Mouse (Mus musculus) midbrain, embryonic 12.5 days (tissue): ENCODE measurements around the gene Glis2. TPM values are rescaled to one million over a fixed set of nuclear protein-coding genes. Genes with fewer than 3 reads are reported as not detected.

Experiments used
- ATAC-seq: fragments of 200-750 bp; cut with Nextera tagmentation; 2 replicates; pipeline ENCODE4 v1.8.0; 2017; ENCODE audit warnings: low read depth, moderate TSS enrichment, moderate library complexity; ENCODE audit not compliant: low FRiP score
- H3K27ac ChIP-seq: fragments of 300-500 bp; sonication (generic); replicated peaks from 2 replicates; pipeline ENCODE4 v1.5.1; 2016; ENCODE audit warnings: mild to moderate bottlenecking
- H3K27me3 ChIP-seq: fragments of 300-500 bp; sonication (generic); 2 replicates; pipeline ENCODE4 v1.6.1; 2016; ENCODE audit warnings: mild to moderate bottlenecking
- H3K36me3 ChIP-seq: fragments of 300-500 bp; sonication (generic); 2 replicates; pipeline ENCODE4 v1.6.1; 2016
- H3K4me1 ChIP-seq: fragments of 300-500 bp; sonication (generic); 2 replicates; pipeline ENCODE4 v1.6.1; 2016
- H3K4me2 ChIP-seq: fragments of 300-500 bp; sonication (generic); replicated peaks from 2 replicates; pipeline ENCODE4 v1.6.1; 2016; ENCODE audit warnings: mild to moderate bottlenecking, moderate library complexity
- H3K4me3 ChIP-seq: fragments of 300-500 bp; sonication (generic); 2 replicates; pipeline ENCODE4 v1.5.1; 2016; ENCODE audit warnings: mild to moderate bottlenecking
- H3K9ac ChIP-seq: fragments of 300-500 bp; sonication (generic); replicated peaks from 2 replicates; pipeline ENCODE4 v1.6.1; 2016; ENCODE audit warnings: mild to moderate bottlenecking, moderate library complexity
- H3K9me3 ChIP-seq: fragments of 300-500 bp; sonication (generic); 2 replicates; pipeline ENCODE4 v1.6.1; 2016; ENCODE audit warnings: mild to moderate bottlenecking
- WGBS: fragments of 180-500 bp; shearing (Covaris S2); methylation state at CpG from one replicate; pipeline ENCODE4 v1.1.7; 2016; 5-methylcytosine and 5-hydroxymethylcytosine counted together
- polyA plus RNA-seq: library from polyadenylated mRNA; unstranded; fragments of >200 nt; fragmentation: Nextera tagmentation; extraction: Ambion mirVana; gene quantifications from 2 replicates; pipeline ENCODE4 v1.2.1, GENCODE M21; 2016

Glis2 gene
- polyA plus RNA-seq, 1 experiment from 2014 or later: 28.2 TPM

GRCm38 (mm10) chr16:4629950-4630349 is 35.4 kb downstream of the Glis2 start:
- ATAC-seq: peak; percentile 17; the same call in 1 of the 2 replicates
- H3K27ac ChIP-seq: no peak overlapping the region
- no peak overlapping the region for H3K9ac ChIP-seq
- H3K27me3 ChIP-seq: no peaks in the 10 kb centered on the region
- 22% methylated on average over 6 of the region's 6 CpGs for WGBS
- H3K9me3 ChIP-seq: no peaks in the 10 kb centered on the region
- H3K4me3 ChIP-seq: no peak overlapping the region
- no peak overlapping the region for H3K4me2 ChIP-seq
- H3K36me3 ChIP-seq: peaks cover 20% of the 10 kb centered on the region; the same call in 1 of the 2 replicates
- no peaks in the 10 kb centered on the region for H3K4me1 ChIP-seq

- H3K4me2 ChIP-seq: no peak overlapping the region
- H3K9ac ChIP-seq: no peak overlapping the region
- H3K27me3 ChIP-seq: no peaks in the 10 kb centered on the region
- H3K4me1 ChIP-seq: no peaks in the 10 kb centered on the region
- H3K4me3 ChIP-seq: no peak overlapping the region
- 51% methylated on average over 7 of the region's 7 CpGs for WGBS
- no peaks in the 10 kb centered on the region for H3K9me3 ChIP-seq
- H3K36me3 ChIP-seq: peaks cover 18% of the 10 kb centered on the region; the same call in 1 of the 2 replicates
- H3K27ac ChIP-seq: no peak overlapping the region
- ATAC-seq: no peak
Measured at GRCm38 (mm10) chr16:4632050-4632449, 37.5 kb downstream of the Glis2 start.

- no peak overlapping the region for H3K9ac ChIP-seq
- H3K27me3 ChIP-seq: no peaks in the 10 kb centered on the region
- H3K4me2 ChIP-seq: no peak overlapping the region
- H3K4me3 ChIP-seq: no peak overlapping the region
- no peaks in the 10 kb centered on the region for H3K9me3 ChIP-seq
- H3K36me3 ChIP-seq: 0 out of 2 replicates have a peak, but pooled peaks cover 8% of the 10 kb centered on the region
- 94% methylated on average over 3 of the region's 3 CpGs for WGBS
- no peaks in the 10 kb centered on the region for H3K4me1 ChIP-seq
- no peak overlapping the region for H3K27ac ChIP-seq
- ATAC-seq: no peak
Measured at GRCm38 (mm10) chr16:4633661-4634060, 39.1 kb downstream of the Glis2 start.

- no peak for ATAC-seq
- Histone ChIP-seq H3K9ac (no peak overlapping the region), H3K9me3 (no peaks in the 10 kb centered on the region), H3K4me1 (0 out of 2 replicates have a peak, but pooled peaks cover 5% of the 10 kb centered on the region), H3K4me3 (no peak overlapping the region), H3K36me3 (0 out of 2 replicates have a peak, but pooled peaks cover 8% of the 10 kb centered on the region), H3K4me2 (no peak overlapping the region), H3K27me3 (no peaks in the 10 kb centered on the region), H3K27ac (no peak overlapping the region)
- 83% methylated on average over 9 of the region's 9 CpGs for WGBS
Measured at GRCm38 (mm10) chr16:4634681-4635080, 40.2 kb downstream of the Glis2 start.

- Histone ChIP-seq H3K9me3 (no peaks in the 10 kb centered on the region), H3K4me3 (no peak overlapping the region), H3K4me2 (no peak overlapping the region), H3K27me3 (no peaks in the 10 kb centered on the region), H3K4me1 (peaks cover 14% of the 10 kb centered on the region), H3K27ac (no peak overlapping the region), H3K9ac (no peak overlapping the region), H3K36me3 (0 out of 2 replicates have a peak, but pooled peaks cover 8% of the 10 kb centered on the region)
- WGBS: 71% methylated on average over 4 of the region's 4 CpGs
- no peak for ATAC-seq
Measured at GRCm38 (mm10) chr16:4635760-4636159, 41.2 kb downstream of the Glis2 start.

GRCm38 (mm10) chr16:4638891-4639390 is 44.4 kb downstream of the Glis2 start:
- Histone ChIP-seq H3K27me3 (no peaks in the 10 kb centered on the region), H3K4me3 (no peak overlapping the region), H3K4me1 (peaks cover 44% of the 10 kb centered on the region), H3K27ac (no peak overlapping the region), H3K9ac (no peak overlapping the region), H3K9me3 (no peaks in the 10 kb centered on the region), H3K36me3 (no peaks in the 10 kb centered on the region), H3K4me2 (no peak overlapping the region)
- 85% methylated on average over 3 of the region's 3 CpGs for WGBS
- ATAC-seq: no peak

GRCm38 (mm10) chr16:4639831-4640237 is 45.3 kb downstream of the Glis2 start, which contains the start of the genes Vasn and Dnaja3:
TSS of gene Vasn (plus strand) at chr16:4639941.
TSS of gene Dnaja3 (plus strand) at chr16:4639989.
- H3K4me2 ChIP-seq: peak within 1 kb of the TSS; percentile 88
- peak within 1 kb of the TSS; percentile 62 for H3K9ac ChIP-seq
- H3K4me1 ChIP-seq: peaks cover 44% of the 10 kb centered on the region
- peak; percentile 98 for ATAC-seq
- no peaks in the 10 kb centered on the region for H3K27me3 ChIP-seq
- no peaks in the 10 kb centered on the region for H3K9me3 ChIP-seq
- peak within 1 kb of the TSS; percentile 56; the same call in 1 of the 2 replicates for H3K27ac ChIP-seq
- no peaks in the 10 kb centered on the region for H3K36me3 ChIP-seq
- H3K4me3 ChIP-seq: peak within 1 kb of the TSS; percentile 61
- under 1% methylated on average over 22 of the region's 22 CpGs for WGBS

GRCm38 (mm10) chr16:4640267-4641005 is 45.9 kb downstream of the Glis2 start:
- H3K4me3 ChIP-seq: peak overlapping the region; percentile 61
- H3K4me2 ChIP-seq: peak overlapping the region; percentile 88
- peaks cover 44% of the 10 kb centered on the region for H3K4me1 ChIP-seq
- H3K9ac ChIP-seq: peak overlapping the region; percentile 62
- no peaks in the 10 kb centered on the region for H3K36me3 ChIP-seq
- H3K27me3 ChIP-seq: no peaks in the 10 kb centered on the region
- ATAC-seq: no peak; the same call in 1 of the 2 replicates
- WGBS: 11% methylated on average over 17 of the region's 17 CpGs
- no peaks in the 10 kb centered on the region for H3K9me3 ChIP-seq
- H3K27ac ChIP-seq: peak overlapping the region; percentile 56; the same call in 1 of the 2 replicates

GRCm38 (mm10) chr16:4641119-4641838 is 46.8 kb downstream of the Glis2 start:
- H3K4me2 ChIP-seq: peak overlapping the region; percentile 88
- ATAC-seq: no peak
- H3K36me3 ChIP-seq: no peaks in the 10 kb centered on the region
- peaks cover 44% of the 10 kb centered on the region for H3K4me1 ChIP-seq
- no peaks in the 10 kb centered on the region for H3K27me3 ChIP-seq
- WGBS: 64% methylated on average over 3 of the region's 3 CpGs
- no peaks in the 10 kb centered on the region for H3K9me3 ChIP-seq
- peak overlapping the region; percentile 15; the same call in 1 of the 2 replicates for H3K27ac ChIP-seq
- H3K4me3 ChIP-seq: peak overlapping the region; percentile 61
- no peak overlapping the region for H3K9ac ChIP-seq

GRCm38 (mm10) chr16:4642190-4642589 is 47.7 kb downstream of the Glis2 start:
- Histone ChIP-seq H3K4me1 (peaks cover 44% of the 10 kb centered on the region), H3K36me3 (no peaks in the 10 kb centered on the region), H3K27ac (peak overlapping the region; percentile 7; the same call in 1 of the 2 replicates), H3K27me3 (no peaks in the 10 kb centered on the region), H3K4me3 (no peak overlapping the region), H3K9ac (no peak overlapping the region), H3K9me3 (no peaks in the 10 kb centered on the region), H3K4me2 (peak overlapping the region; percentile 15; the same call in 1 of the 2 replicates)
- no peak for ATAC-seq
- 42% methylated on average over 13 of the region's 13 CpGs for WGBS

- no peaks in the 10 kb centered on the region for H3K36me3 ChIP-seq
- H3K27me3 ChIP-seq: no peaks in the 10 kb centered on the region
- no peak for ATAC-seq
- H3K27ac ChIP-seq: 0 out of 2 replicates have a peak overlapping the region, but pooled peaks have one; percentile 7
- WGBS: 87% methylated on average over 6 of the region's 6 CpGs
- H3K9me3 ChIP-seq: no peaks in the 10 kb centered on the region
- peaks cover 44% of the 10 kb centered on the region for H3K4me1 ChIP-seq
- no peak overlapping the region for H3K9ac ChIP-seq
- no peak overlapping the region for H3K4me3 ChIP-seq
- H3K4me2 ChIP-seq: 0 out of 2 replicates have a peak overlapping the region, but pooled peaks have one; percentile 15
Measured at GRCm38 (mm10) chr16:4642937-4643336, 48.4 kb downstream of the Glis2 start.
